Mouse (Mus musculus) stomach, embryonic 16.5 days (tissue): ENCODE data around the gene Mnd1. TPM values are rescaled to one million over a fixed set of nuclear protein-coding genes. Genes with fewer than 3 reads are reported as not detected.

Source experiments
- ATAC-seq: fragments of 200-750 bp; cut with Nextera tagmentation; 2 replicates; pipeline ENCODE4 v1.8.0; 2017; ENCODE audit warnings: moderate number of reproducible peaks, moderate TSS enrichment; ENCODE audit not compliant: insufficient read depth, low FRiP score
- H3K27ac ChIP-seq: fragments of 300-500 bp; sonication (generic); 2 replicates; pipeline ENCODE4 v1.5.1; 2014; ENCODE audit warnings: low read length
- H3K27me3 ChIP-seq: fragments of 300-500 bp; sonication (generic); 2 replicates; pipeline ENCODE4 v1.6.1; 2014; ENCODE audit warnings: low read length, control low read depth, mixed read lengths; ENCODE audit not compliant: control insufficient read depth, insufficient read depth
- H3K36me3 ChIP-seq: fragments of 300-500 bp; sonication (generic); 2 replicates; pipeline ENCODE4 v1.6.1; 2014; ENCODE audit warnings: low read length; ENCODE audit not compliant: control insufficient read depth, insufficient read depth
- H3K4me1 ChIP-seq: fragments of 300-500 bp; sonication (generic); 2 replicates; pipeline ENCODE4 v1.6.1; 2014; ENCODE audit warnings: low read length, control low read depth, mixed read lengths; ENCODE audit not compliant: control insufficient read depth, insufficient read depth
- H3K4me2 ChIP-seq: fragments of 300-500 bp; sonication (generic); 2 replicates; pipeline ENCODE4 v1.6.1; 2014; ENCODE audit warnings: low read depth, low read length, mixed read lengths
- H3K4me3 ChIP-seq: fragments of 300-500 bp; sonication (generic); replicated peaks from 2 replicates; pipeline ENCODE4 v1.5.1; 2014; ENCODE audit warnings: mild to moderate bottlenecking, low read length
- H3K9ac ChIP-seq: fragments of 300-500 bp; sonication (generic); 2 replicates; pipeline ENCODE4 v1.6.1; 2014; ENCODE audit warnings: low read length
- H3K9me3 ChIP-seq: fragments of 300-500 bp; sonication (generic); replicated peaks from 2 replicates; pipeline ENCODE4 v1.6.1; 2016; ENCODE audit warnings: low read length, control low read depth; ENCODE audit not compliant: control insufficient read depth
- WGBS: fragments of 180-500 bp; shearing (Covaris S2); extraction: QIAGEN DNeasy Blood & Tissue Kit; methylation state at CpG from one replicate; pipeline ENCODE4 v1.1.7; 2014; 5-methylcytosine and 5-hydroxymethylcytosine counted together
- polyA plus RNA-seq: library from polyadenylated mRNA; unstranded; fragments of >200 nt; fragmentation: Nextera tagmentation; extraction: Ambion mirVana; gene quantifications from 2 replicates; pipeline ENCODE4 v1.2.1, GENCODE M21; 2015

The Mnd1 gene
- polyA plus RNA-seq, 1 experiment from 2014 or later: 12.6 TPM

GRCm38 (mm10) chr3:84038126-84038525, 117.5 kb downstream of the Mnd1 start:
- H3K36me3 ChIP-seq: no peaks in the 10 kb centered on the region
- peak overlapping the region; percentile 57 for H3K9ac ChIP-seq
- peaks cover 38% of the 10 kb centered on the region for H3K4me1 ChIP-seq
- no peaks in the 10 kb centered on the region for H3K27me3 ChIP-seq
- WGBS: 35% methylated on average over 1 of the region's 1 CpGs
- H3K27ac ChIP-seq: peak overlapping the region; percentile 24; the same call in 1 of the 2 replicates
- H3K4me2 ChIP-seq: peak overlapping the region; percentile 98
- no peaks in the 10 kb centered on the region for H3K9me3 ChIP-seq
- H3K4me3 ChIP-seq: peak overlapping the region; percentile 97
- ATAC-seq: no peak

Other genes with a start within 250 kb of the Mnd1 start
- 38.9 and 41.7 TPM in 2 replicates for gene Tmem131l, start 115.6 kb downstream of the Mnd1 start, polyA plus RNA-seq
- 0.60 and 0.70 TPM in 2 replicates for gene Gm6525, start 18.3 kb upstream of the Mnd1 start, polyA plus RNA-seq
- 33.4 and 39.9 TPM in 2 replicates for gene Trim2, start 151.1 kb upstream of the Mnd1 start, polyA plus RNA-seq